Mouse (Mus musculus): ENCODE data around the gene Des.

The Des gene

GRCm38 (mm10) chr1:75360112-75361031 lies at the start of gene Des:
Gene Des (plus strand): TSS chr1:75360329.
- DNase-seq (ENCODE audit: low spot score), result peak; percentile 61

- DNase-seq (ENCODE audit: low spot score), result no peak
These were observed 48.4 kb upstream of the Des start for GRCm38 (mm10) chr1:75311694-75312093.

GRCm38 (mm10) chr1:75315011-75315410 lies 45.1 kb upstream of the Des start:
- no peak for DNase-seq (ENCODE audit: low spot score)

GRCm38 (mm10) chr1:75315456-75316365 lies 44.4 kb upstream of the Des start:
- no peak for DNase-seq (ENCODE audit: low spot score)

GRCm38 (mm10) chr1:75316861-75317240 lies 43.3 kb upstream of the Des start:
- DNase-seq (ENCODE audit: low spot score), result peak; percentile 89

GRCm38 (mm10) chr1:75317241-75318201 lies 42.6 kb upstream of the Des start, which contains the start of gene Dnpep:
Gene Dnpep (minus strand): TSS chr1:75317990.
- peak; percentile 100 for DNase-seq (ENCODE audit: low spot score)

- no peak for DNase-seq (ENCODE audit: low spot score)
These were observed 41.8 kb upstream of the Des start for GRCm38 (mm10) chr1:75318301-75318700.

GRCm38 (mm10) chr1:75318736-75319135 lies 41.4 kb upstream of the Des start:
- DNase-seq (ENCODE audit: low spot score), result no peak

GRCm38 (mm10) chr1:75319166-75319565 lies 41.0 kb upstream of the Des start:
- no peak for DNase-seq (ENCODE audit: low spot score)

- DNase-seq (ENCODE audit: low spot score), result no peak
These were observed 32.7 kb upstream of the Des start for GRCm38 (mm10) chr1:75327461-75327860.

- no peak for DNase-seq (ENCODE audit: low spot score)
These were observed 28.9 kb upstream of the Des start for GRCm38 (mm10) chr1:75331271-75331670.

- no peak for DNase-seq (ENCODE audit: low spot score)
These were observed 23.7 kb upstream of the Des start for GRCm38 (mm10) chr1:75336461-75336860.

- no peak for DNase-seq (ENCODE audit: low spot score)
These were observed 23.0 kb upstream of the Des start for GRCm38 (mm10) chr1:75337097-75337496.

GRCm38 (mm10) chr1:75338091-75338694 lies 21.9 kb upstream of the Des start:
- DNase-seq (ENCODE audit: low spot score), result peak; percentile 18

- DNase-seq (ENCODE audit: low spot score), result no peak
These were observed 20.8 kb upstream of the Des start for GRCm38 (mm10) chr1:75339337-75339736.

GRCm38 (mm10) chr1:75340519-75340918 lies 19.6 kb upstream of the Des start:
- DNase-seq (ENCODE audit: low spot score), result no peak

- peak; percentile 93 for DNase-seq (ENCODE audit: low spot score)
These were observed 17.2 kb upstream of the Des start for GRCm38 (mm10) chr1:75342874-75343416.

- DNase-seq (ENCODE audit: low spot score), result peak; percentile 76
These were observed 15.7 kb upstream of the Des start for GRCm38 (mm10) chr1:75344291-75345035.

GRCm38 (mm10) chr1:75345036-75345935 lies 14.8 kb upstream of the Des start:
- peak; percentile 57 for DNase-seq (ENCODE audit: low spot score)

All from embryo, embryonic 10 days (tissue).